Mouse (Mus musculus) cerebellum, adult 11 months (tissue): ENCODE results near the gene Cdhr3.

Experiments used
- DNase-seq: peaks from one replicate; pipeline ENCODE4 v3.0.0; 2022

Cdhr3 gene

DNA sequence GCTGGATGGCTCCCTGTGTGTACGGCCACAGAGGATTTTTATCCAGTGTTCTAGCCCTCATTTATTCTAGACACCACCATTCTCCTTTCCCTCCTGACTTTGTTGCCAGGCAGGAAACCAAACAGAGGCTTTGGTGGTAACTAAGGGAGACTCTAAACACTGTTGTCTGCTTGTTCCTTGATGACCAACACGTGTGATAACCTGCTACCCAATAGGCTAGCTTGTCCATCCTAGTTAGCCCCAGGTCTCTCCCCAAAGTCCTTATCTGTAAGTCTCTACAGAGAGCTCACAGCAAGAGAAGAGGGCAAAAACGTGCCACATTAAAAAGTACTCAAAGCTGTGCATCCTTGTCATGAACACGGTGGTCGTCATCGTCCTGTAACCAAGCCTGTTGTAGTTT, at the start of gene Cdhr3:
Gene Cdhr3, minus strand, starts transcription at position 101 of the 400 bp plus-strand sequence.
- no peak for DNase-seq

DNA sequence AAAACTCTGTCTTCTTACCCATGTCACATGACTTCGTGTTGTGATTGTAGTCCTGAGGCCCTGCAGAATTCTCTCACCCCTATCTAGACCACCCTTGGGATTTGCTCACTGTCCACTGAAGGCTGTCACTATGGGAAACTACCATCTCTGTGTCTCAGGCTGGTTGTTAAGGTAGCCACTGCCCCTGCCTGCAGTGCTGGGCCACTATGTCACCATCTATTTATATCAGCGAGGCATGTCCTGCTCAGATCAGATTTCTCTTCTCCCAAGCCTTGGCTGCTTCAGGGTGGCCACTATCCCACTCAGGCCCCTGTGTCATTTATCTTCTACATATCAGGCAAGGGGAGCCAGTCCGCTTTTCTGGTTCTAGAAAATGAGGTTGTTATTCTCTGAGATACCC, 46.4 kb upstream of the Cdhr3 start:
- no peak for DNase-seq

DNA sequence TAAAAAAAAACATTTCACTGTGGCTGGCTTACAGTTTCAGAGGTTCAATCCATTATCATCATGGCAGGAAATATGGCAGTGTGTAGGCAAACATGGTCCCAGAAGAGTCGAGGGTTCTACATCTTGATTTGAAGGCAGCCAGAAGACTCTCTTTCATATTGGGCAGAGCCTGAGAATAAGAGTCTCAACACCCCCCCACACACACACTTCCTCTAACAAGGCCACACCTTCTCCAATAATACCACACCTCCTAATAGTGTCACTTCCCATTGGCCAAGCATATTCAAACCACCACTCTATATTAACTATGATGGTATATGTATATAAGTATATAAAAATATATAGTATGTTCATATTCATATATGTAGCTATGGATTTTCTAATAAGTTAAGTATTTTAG, 45.2 kb upstream of the Cdhr3 start:
- DNase-seq = no peak

DNA sequence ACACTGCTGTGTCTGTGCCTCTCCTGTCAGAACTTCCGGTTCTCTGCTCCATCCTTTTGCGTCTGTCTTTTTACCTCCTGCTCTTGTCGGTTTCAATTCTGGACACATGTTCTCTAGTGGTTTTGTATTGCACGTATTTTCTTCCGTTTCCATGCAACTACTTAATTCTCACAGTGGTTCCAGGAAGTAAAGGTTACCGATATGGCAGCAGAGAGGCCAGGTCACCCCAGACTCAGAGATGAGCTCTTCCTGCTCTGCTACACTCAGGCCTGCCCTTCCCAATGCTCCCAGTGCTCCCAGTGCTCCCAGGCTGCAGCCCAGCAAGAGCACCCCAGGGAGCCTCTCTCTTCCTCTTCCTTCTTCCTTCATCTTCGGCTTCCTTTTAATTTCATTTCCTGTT, 39.1 kb upstream of the Cdhr3 start:
- DNase-seq = no peak

DNA sequence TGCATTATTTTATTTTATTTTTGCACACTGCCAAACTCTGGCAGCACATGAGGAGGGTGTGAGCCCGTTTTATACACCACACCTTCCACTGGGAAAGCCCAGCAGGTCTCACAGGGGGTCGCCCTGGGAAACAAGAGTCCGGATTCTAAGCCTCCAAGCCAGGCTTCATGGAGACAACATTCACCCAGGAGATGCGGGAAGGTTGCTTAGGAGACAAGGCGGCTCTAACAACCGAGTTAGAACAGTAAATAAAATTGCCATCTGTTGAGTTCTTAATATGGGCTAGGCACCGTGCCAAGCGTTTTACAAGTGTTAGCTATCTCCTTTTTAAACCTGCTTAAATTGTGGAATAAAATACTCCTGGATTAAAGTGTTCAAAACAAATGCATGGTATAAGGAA, 37.7 kb upstream of the Cdhr3 start:
- DNase-seq = no peak

DNA sequence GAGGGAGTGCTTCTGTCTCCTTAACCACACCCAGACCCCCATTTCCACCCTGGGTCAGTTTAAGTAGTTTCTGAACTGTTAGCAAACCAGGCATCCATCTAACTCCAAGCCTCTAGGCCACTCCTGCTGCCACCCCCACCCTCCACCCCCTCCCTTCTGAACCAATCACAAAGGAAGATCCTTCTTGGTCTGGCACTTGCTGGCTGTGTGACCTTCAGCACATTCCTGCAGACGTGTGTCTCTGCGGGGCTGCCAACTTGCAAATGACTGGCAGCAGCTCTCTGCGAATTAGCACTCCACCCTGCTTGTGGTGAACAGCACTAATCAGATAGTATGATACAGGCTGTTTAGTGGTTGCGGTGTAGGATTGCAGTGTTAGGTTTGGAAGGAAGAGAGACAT, 36.7 kb upstream of the Cdhr3 start:
- DNase-seq = no peak

DNA sequence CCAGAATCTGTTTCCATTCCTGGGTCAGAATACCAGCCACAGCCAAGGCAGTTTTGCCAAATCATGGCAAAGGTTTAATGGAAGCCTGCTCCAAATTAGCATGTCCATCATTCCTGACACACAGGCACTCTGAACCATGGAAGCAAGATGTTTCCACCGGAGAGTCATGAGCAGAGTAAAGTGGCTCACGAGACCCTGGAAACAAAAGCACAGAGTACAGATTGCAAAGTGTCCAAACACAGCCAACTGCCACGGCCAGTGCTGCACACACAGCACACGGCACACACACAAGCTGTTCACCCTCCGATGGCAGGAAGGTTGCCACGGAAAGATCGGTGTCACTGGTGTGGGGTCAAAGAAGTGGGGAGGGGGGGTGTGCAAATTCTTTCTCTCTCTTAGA, 36.0 kb upstream of the Cdhr3 start:
- no peak for DNase-seq

DNA sequence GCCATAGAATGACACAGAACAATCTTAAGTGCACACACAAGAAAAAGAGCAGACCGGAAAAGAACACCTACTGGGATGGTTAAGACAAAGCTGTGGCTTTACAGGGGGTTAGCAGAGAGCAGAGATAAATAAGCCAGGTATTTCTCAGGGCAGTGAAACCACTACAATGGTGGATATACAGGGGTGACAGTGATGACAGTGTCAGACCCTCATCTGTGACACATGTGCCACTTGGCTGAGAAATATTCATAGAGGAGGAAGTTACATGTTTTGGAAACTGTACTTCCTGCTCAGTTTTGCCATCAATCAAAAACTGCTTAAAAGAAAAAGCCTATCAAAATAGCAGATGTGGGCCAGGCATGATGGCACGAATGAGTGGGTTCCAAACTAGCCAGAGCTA, 35.4 kb upstream of the Cdhr3 start:
- DNase-seq = no peak

DNA sequence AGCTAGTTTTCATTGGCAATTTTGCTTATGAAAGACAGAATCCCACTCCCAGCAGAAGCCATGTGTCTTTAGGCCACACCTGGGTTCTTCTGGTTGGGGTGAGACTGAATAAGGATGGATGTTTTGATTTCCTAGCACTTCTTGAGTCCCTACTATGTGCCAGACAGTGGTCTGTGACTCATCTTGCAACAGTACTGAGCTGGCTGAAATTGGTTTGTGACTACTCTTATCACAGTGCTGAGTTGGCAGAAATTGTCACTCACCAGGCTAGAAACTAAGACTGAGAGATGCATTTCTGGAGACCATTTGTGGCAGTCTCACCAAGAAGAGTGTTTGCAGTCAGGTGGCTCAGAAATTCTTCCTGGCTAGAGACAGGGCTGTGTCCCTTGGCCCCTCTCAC, 33.6 kb upstream of the Cdhr3 start:
- DNase-seq = no peak

DNA sequence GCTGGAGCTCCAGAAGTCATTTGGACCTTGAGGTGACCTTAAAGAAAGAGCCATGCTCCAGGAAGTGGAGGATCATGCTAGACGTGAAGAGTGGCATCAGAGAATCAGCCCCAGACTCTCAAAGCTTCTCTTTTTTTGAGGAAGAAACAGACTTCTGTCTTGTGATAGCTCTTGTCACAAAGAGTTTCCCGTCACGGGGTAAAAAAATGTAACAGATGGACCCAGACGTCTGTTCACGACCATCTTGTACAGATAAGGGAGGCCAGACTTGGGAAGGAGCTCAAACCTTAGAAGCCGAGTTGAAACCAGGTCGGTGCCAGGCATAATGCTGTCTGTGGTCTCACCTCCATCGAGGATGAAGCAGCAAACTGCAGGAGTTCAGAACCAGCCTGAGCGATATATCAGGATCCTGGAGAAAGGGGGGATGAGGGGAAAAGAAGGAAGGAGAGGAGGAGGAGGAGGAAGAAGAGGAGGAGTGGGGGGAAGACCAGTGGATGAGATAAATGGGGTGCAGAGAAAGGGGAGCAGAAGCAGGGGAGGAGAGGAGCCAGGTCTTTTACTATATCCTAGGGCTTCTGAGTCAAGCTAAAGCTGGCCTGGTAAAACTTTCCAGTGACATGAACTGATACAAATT, 33.0 kb upstream of the Cdhr3 start:
- DNase-seq = no peak

DNA sequence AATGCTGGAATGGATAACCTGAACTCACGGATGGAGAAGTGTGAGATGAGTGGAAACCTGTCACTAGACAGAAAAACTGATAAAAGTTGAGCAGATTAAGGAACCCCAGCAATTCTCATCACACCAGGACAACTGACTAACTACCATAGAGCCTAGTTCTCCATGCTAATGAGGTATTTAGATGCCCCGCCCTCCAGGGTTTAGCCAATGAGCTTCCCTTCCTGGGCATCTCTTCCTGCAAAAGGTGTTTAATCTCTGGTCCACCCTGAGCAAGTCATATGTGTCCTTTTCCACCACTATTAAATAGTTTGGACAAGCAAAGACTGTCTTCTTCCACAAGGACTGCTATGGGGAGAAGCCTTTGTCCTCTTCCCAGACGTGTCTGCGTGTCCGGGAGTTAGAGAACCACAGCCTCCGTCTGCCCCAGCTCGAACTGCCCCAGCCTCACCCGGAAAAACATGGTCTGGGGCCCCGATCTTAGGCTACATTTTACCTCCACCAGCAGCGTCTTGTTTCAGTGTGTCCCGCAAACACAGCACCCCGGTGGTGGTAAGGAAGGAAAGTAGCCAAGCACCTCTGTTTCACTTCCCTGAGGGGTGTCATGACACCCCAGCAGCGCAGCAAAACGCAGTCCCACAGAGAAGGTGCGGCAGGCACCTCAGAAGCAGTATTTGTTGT, 26.1 kb upstream of the Cdhr3 start:
- no peak for DNase-seq

DNA sequence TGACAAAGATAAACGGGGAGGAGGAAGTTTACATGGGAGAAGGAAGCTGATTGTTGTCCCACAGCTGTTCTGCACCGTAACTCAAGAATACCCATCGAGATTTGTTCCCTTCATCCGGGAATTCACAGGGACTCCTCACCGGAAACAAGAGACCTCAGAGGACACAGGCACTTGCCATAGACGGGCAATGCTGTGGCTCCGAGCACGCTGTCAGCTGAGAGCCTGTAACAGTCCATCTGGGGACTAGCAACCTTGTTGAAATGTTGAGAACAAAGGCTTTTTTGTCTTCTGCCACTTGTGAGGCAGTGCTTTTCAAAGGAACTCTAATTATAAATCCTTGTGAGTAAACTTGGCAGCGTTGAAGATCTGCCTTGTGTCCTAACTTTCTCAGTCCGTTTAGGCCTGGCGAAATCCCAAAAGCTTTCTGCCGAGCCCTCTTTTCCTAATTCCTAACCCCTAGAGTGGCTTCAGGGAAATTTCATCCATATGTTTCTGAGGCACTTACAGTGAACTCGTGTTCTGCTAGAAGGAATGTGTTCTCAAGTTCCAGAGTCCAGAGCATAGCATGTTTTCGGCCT, 18.3 kb upstream of the Cdhr3 start:
- DNase-seq = no peak

DNA sequence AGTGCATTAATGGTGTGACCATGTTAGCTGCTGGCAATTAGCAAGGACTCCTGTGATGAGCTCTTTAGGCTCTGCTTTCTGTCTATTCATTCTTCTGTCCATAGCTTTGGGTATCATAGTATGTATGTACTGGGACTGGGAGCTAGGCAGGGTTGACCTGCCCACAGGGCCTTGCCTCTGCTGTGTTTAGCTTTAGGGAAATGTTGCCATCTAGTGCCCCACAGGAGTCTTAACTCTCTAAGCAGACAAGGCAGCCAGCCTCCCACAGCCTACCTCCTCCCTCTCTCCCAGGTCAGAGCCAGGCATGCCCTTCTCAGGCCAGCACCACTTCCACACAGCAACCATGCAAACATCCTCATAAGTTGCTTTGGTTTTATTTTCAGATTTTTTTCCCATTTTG, 16.9 kb upstream of the Cdhr3 start:
- DNase-seq = no peak

DNA sequence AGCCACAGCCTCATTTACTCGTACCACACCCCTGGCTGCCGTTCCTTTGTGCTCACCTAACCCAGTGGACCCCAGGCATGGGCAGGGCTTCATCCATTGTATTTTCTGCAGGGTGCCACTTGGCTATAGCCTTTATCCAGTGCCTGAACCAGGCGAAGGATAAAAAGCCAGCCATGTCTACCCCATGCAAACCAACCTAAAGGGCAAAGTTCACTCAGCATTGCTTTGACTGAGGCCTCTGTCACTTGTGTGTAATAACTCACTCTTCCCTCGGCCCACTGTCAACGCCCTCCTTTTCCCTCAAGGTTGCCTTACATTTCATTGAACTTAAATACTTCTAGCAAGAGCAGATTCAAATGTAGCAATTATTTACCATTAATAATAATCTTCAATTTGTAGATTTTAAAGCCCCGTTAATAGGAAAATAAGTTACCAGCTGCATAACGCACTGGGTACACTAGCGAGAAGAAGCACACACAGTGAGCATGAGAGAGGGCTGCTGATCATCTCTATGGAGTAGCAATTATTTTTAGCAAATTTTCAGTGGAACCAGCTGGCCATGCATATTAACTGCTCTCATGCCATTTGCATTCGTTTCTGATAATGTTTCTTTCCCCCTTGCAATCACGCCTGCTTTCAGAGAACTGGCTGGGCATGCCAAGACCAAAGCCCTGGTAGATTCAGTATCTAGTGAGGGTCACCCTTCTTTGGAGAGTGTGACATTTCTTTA, 13.9 kb upstream of the Cdhr3 start:
- DNase-seq = no peak

DNA sequence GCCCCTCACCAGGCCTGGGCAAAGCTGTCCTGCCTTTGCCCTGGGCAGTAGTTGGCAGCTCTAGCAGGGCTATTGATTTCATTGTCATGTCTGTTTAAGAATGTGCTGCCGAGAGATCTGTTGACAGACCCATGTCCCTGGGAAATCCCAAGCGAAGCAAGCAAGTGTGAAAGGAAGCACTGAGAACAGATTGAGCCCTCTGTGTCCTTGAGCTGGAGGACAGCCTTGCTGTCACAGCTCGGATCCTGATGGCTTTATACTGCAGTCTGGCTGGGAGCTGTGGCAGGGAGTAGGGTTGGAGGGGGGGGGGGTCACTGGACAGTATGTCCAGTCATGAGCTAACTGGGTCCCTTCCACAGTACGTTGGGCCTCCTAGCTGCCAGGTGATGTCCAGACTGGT, 13.0 kb upstream of the Cdhr3 start:
- no peak for DNase-seq

DNA sequence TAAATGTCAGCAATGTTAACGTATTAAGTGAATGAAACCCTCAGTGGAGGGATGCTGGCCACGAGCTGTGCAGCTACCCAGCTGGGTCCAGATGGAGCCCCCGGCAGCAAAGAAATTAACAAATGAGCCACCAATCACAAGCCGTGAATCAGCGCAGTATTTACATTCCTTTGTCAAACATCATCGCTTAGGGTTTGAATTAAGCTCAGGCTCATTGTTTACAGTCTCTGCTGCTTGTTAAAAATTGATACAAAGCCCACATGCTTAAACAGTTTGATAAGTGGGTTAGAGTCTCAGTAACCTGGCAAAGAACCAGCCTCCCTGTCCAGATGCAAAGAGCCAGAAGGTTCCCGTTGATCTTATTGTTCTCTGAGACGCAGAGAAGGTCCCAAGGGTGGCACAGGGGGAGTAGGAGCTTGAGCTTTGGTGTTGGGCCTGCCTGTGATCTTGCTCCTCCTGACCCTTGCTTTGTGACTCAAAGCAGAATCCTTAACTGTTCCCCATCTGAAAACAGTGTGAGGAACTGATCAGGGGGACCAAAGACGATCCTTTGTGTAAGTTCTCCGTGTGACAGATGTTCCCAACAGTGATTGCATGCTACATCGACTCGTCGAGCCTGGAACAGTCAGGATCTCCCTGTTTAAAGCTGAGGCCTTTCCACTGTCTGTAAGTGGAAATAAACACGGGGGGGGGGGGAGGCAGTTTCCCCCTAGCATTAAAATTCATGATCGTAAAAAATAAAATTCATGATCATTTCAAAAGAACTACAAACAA, 9.9 kb upstream of the Cdhr3 start:
- no peak for DNase-seq

DNA sequence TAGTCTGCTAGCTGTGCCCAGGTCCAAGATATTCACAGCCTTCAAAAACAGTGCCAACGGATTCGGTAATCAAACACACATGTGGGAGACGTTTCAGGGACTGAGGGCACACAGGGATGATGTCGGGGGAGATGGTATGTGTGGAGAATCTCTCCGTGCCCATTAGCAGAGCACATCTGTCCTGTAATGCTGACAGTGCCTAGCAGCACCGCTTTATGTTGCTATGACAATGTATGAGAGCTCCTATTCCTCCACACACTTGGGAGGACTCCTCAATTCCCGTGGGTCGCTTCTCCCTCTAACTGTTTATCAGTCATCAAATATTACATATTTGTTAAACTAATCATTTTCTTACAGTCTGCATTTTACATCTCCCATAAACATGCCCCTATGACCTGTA, 9.0 kb upstream of the Cdhr3 start:
- DNase-seq = no peak

DNA sequence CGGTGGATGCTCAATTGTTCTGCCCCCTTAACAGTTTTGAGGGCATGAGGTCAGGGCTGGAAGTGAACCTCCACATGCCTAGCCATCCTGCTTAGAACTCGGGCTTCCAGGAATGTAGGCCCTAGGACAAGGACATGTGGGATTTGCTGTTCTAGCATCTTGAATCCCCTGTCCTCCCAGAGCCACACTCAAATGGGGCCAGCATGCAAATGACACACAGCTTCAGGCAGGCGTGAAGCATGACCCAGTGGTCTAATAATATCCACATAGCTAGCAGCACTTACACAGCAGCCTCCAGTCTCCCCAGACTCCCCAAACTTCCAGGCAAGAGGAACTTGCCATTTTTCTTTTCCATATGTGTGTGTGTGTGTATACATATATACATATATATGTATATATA, 3.3 kb upstream of the Cdhr3 start:
- no peak for DNase-seq

DNA sequence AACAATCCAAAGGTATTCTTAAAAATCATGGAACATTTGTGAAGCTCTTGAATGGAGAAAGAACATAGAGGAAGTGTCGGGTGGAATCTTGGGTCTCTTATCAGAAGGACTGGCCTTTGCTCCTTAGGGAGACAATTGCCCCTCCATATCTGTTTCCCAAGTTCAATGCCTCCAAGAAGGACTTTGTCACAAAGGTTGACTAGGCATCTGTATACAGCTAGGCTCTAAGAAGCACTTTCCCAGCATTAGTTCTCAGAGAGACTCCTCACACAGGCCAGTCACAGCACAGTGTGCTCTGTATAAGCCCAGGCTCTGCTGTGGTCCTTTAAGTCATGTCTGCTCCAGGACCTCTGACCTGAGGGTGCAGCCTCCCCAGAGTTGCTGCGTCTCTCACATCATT, 479 bp downstream of the Cdhr3 start:
- DNase-seq = no peak

DNA sequence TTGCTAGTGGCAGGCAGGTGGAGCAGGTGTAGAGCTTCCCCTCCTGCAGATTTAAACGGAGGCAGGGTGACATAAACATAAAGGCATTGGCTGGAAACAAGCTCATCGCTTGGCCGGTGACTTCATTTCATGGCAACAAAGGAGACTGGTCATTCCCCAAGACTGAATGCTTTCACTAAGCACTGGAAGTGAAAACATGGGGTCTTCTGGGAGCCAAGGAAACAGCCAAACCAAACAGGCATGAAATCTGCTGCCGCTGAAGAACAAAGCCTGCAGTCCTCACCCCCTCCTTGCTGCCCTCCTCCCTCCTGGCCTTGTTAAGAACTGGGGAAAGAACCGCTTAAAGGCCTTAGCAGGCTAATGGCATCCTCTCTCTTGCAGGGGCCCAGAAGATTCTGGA, 6.5 kb downstream of the Cdhr3 start:
- DNase-seq = no peak

DNA sequence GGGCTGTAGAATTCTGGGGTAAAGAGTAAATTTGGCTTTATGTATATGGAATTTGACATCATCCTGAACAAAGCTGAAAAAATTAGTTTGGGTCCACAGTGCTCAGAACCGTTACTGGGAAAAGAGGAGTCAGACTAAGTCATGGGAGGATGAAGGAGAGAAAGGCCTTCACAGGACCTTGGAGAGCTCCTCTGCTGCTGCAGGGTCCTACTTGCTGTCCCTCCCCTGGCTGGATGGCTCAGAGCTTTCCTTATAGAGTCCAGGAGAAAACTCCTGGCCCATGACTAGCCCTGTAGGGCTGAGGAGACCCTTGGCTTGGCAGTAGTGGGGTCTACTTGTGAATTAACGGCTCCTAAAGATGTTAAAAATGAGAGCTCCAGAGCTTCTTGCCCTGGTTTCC, 8.0 kb downstream of the Cdhr3 start:
- DNase-seq = no peak

DNA sequence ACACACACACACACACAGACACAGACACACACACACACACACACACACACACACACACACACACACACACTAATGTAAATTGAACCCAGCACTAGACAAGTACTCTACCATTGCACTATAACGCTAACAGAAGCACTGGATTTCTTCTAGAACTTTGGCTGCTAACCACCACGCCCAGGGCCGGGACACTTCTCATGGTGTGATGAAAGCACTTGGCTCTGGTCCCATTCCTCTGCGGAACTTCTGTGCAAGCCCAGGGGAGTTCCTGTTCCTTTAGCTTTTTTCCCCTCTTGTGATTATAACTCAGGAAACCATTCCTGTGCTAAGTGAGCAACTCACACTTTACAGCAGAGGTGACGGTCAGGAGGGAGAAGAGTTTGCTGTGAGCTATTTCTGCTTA, 9.3 kb downstream of the Cdhr3 start:
- no peak for DNase-seq

DNA sequence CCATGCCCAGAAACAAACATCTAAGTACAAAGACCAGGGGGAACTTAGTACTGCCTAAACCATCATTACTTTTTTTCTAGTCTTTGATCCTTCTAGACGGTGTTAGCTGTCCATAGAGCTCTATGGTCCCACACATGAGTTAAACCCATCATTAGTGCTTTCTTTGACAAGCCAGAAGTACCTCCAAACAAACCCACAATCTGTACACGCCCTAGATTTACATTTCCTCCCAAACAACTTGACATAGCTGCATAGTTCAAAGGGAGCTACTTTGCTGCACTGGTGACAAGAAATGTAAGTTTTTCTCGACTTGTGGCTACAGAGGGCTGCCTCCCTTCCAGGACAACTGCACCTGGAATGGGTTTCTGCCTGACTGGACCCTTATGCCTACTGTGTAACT, 16.4 kb downstream of the Cdhr3 start:
- DNase-seq = no peak
